25 mouse cellular contexts compared by ENCODE assay signal in genomic region chr1:92142793-92143192, GRCm38 (mm10). TPM values are rescaled to one million over a fixed set of nuclear protein-coding genes. Genes with fewer than 3 reads are reported as not detected.
A peak's percentile ranks its signal among the peaks of the same experiment; 100 is the strongest.
DNase-seq lines count a peak whose midpoint lies in the region; ATAC-seq and TF ChIP-seq lines count a peak whose summit lies in the region.
"Had no signal": no experiment of that assay in that cellular context is flagged by ENCODE, and none has a peak within 500 bp of the region (broad histone marks: within the 10 kb centered on the region; RNA-seq: fewer than 3 reads in every experiment).

No protein-coding gene starts in this region.

- 56% methylated on average over 4 of the region's 4 CpGs for WGBS in forebrain, embryonic 15.5 days
- WGBS in forebrain, embryonic 11.5 days, result 81% methylated on average over 4 of the region's 4 CpGs
- 56% methylated on average over 4 of the region's 4 CpGs for WGBS in hindbrain, embryonic 16.5 days
- WGBS in hindbrain, embryonic 12.5 days, result 73% methylated on average over 4 of the region's 4 CpGs
- 54% methylated on average over 4 of the region's 4 CpGs for WGBS in forebrain, postnatal 0 days
- WGBS in lung, adult 2 months, result 90% methylated on average over 4 of the region's 4 CpGs

- H3K27me3 ChIP-seq in forebrain, embryonic 15.5 days, result no peaks in the 10 kb centered on the region
- no peaks in the 10 kb centered on the region for H3K27me3 ChIP-seq in forebrain, embryonic 11.5 days (ENCODE audit: control insufficient read depth, insufficient read depth, low read length)
- no peaks in the 10 kb centered on the region for H3K27me3 ChIP-seq in hindbrain, embryonic 16.5 days (replicated peaks; ENCODE audit: control insufficient read depth, insufficient read depth, low read length)
- H3K27me3 ChIP-seq in hindbrain, embryonic 12.5 days, result no peaks in the 10 kb centered on the region
- no peaks in the 10 kb centered on the region for H3K27me3 ChIP-seq in forebrain, postnatal 0 days (ENCODE audit: insufficient read depth, low read length)
- H3K27me3 ChIP-seq: embryonic facial prominence, embryonic 13.5 days; heart, embryonic 12.5 days; heart, embryonic 15.5 days had no signal

- no peak overlapping the region for H3K4me3 ChIP-seq in forebrain, embryonic 15.5 days
- no peak overlapping the region for H3K4me3 ChIP-seq in forebrain, embryonic 11.5 days (ENCODE audit: low read depth, low read length)
- no peak overlapping the region for H3K4me3 ChIP-seq in hindbrain, embryonic 16.5 days (ENCODE audit: low read length)
- no peak overlapping the region for H3K4me3 ChIP-seq in hindbrain, embryonic 12.5 days
- no peak overlapping the region for H3K4me3 ChIP-seq in forebrain, postnatal 0 days (ENCODE audit: low read depth, low read length)
- H3K4me3 ChIP-seq in lung, adult 2 months (replicated peaks; ENCODE audit: extremely low read depth, low read depth, low read length), result no peak overlapping the region
- H3K4me3 ChIP-seq: embryonic facial prominence, embryonic 10.5 days; embryonic facial prominence, embryonic 13.5 days; erythroblast, embryonic 14.5 days; gastrocnemius, adult 2 months; heart, embryonic 12.5 days; heart, embryonic 15.5 days had no signal

- no peak for TF ChIP-seq CTCF in brain, embryonic 14.5 days (IDR thresholded peaks at IDR 0.05; ENCODE audit: borderline replicate concordance, extremely low read depth, insufficient read depth, insufficient read length)
- no peak for TF ChIP-seq CTCF in forebrain, postnatal 0 days (IDR thresholded peaks at IDR 0.05; ENCODE audit: low read depth)
- TF ChIP-seq CTCF in lung, adult 2 months (IDR thresholded peaks at IDR 0.05; ENCODE audit: insufficient read depth, low read length), result no peak

- peak; percentile 58; the same call in 1 of the 2 replicates for ATAC-seq in forebrain, embryonic 15.5 days (replicated peaks)
- no peak for ATAC-seq in forebrain, embryonic 11.5 days (replicated peaks; ENCODE audit: low FRiP score)
- 0 out of 2 replicates have a peak, but pooled peaks have one; percentile 55 for ATAC-seq in hindbrain, embryonic 16.5 days
- no peak for ATAC-seq in hindbrain, embryonic 12.5 days (ENCODE audit: low FRiP score)
- ATAC-seq in forebrain, postnatal 0 days, result peak; percentile 53; the same call in 1 of the 2 replicates
- ATAC-seq: activated CD4-positive, CD25-positive, alpha-beta regulatory T cell, adult 4 months; CD4-positive, CD25-positive, alpha-beta regulatory T cell, adult 4 months; intestine, postnatal 0 days had no signal

- DNase-seq in forebrain, embryonic 11.5 days (ENCODE audit: low spot score), result no peak
- DNase-seq in brain, embryonic 14.5 days (ENCODE audit: low read depth), result peak; percentile 32
- no peak for DNase-seq in forebrain, postnatal 0 days
- DNase-seq in lung, adult 2 months, result no peak
- DNase-seq: adrenal gland, adult 8-10 months; cerebellum, adult 11 months; cerebellum, adult 8-10 months; embryo, embryonic 11 days; gastrocnemius, adult 2 months; gastrocnemius, postnatal 14 days; heart, adult 18-20 months; heart, postnatal 10 days; heart, postnatal 36 days; kidney, adult 2 months had no signal

- no peak overlapping the region for H3K9ac ChIP-seq in forebrain, embryonic 15.5 days (replicated peaks)
- no peak overlapping the region for H3K9ac ChIP-seq in forebrain, embryonic 11.5 days (ENCODE audit: low read length)
- no peak overlapping the region for H3K9ac ChIP-seq in hindbrain, embryonic 16.5 days (ENCODE audit: low read depth, low read length)
- no peak overlapping the region for H3K9ac ChIP-seq in hindbrain, embryonic 12.5 days
- no peak overlapping the region for H3K9ac ChIP-seq in forebrain, postnatal 0 days
- H3K9ac ChIP-seq: embryonic facial prominence, embryonic 13.5 days; heart, embryonic 12.5 days; heart, embryonic 15.5 days had no signal

- H3K4me1 ChIP-seq in forebrain, embryonic 15.5 days, result peaks cover 30% of the 10 kb centered on the region
- H3K4me1 ChIP-seq in forebrain, embryonic 11.5 days (replicated peaks; ENCODE audit: control insufficient read depth, insufficient read depth, low read length), result no peaks in the 10 kb centered on the region; the same call in 1 of the 2 replicates
- peaks cover 6% of the 10 kb centered on the region for H3K4me1 ChIP-seq in hindbrain, embryonic 16.5 days (ENCODE audit: control insufficient read depth, insufficient read depth, low read depth, low read length)
- peaks cover 18% of the 10 kb centered on the region for H3K4me1 ChIP-seq in hindbrain, embryonic 12.5 days
- no peaks in the 10 kb centered on the region for H3K4me1 ChIP-seq in forebrain, postnatal 0 days (ENCODE audit: insufficient read depth)
- peaks cover 7% of the 10 kb centered on the region; the same call in 1 of the 2 replicates for H3K4me1 ChIP-seq in lung, adult 2 months (ENCODE audit: control insufficient read depth, insufficient read depth, low read length)

- H3K9me3 ChIP-seq in forebrain, embryonic 15.5 days, result no peaks in the 10 kb centered on the region
- no peaks in the 10 kb centered on the region for H3K9me3 ChIP-seq in forebrain, embryonic 11.5 days (ENCODE audit: control insufficient read depth, low read length)
- no peaks in the 10 kb centered on the region for H3K9me3 ChIP-seq in hindbrain, embryonic 16.5 days (ENCODE audit: control insufficient read depth, low read length)
- H3K9me3 ChIP-seq in hindbrain, embryonic 12.5 days (replicated peaks), result no peaks in the 10 kb centered on the region
- H3K9me3 ChIP-seq in forebrain, postnatal 0 days (ENCODE audit: low read length), result no peaks in the 10 kb centered on the region
- H3K9me3 ChIP-seq: embryonic facial prominence, embryonic 10.5 days; embryonic facial prominence, embryonic 13.5 days; heart, embryonic 12.5 days; heart, embryonic 15.5 days had no signal

- H3K4me2 ChIP-seq in forebrain, embryonic 15.5 days (replicated peaks), result no peak overlapping the region
- no peak overlapping the region for H3K4me2 ChIP-seq in forebrain, embryonic 11.5 days (ENCODE audit: low read depth, low read length, severe bottlenecking)
- no peak overlapping the region for H3K4me2 ChIP-seq in hindbrain, embryonic 16.5 days (ENCODE audit: low read length)
- H3K4me2 ChIP-seq in hindbrain, embryonic 12.5 days (replicated peaks), result no peak overlapping the region
- no peak overlapping the region for H3K4me2 ChIP-seq in forebrain, postnatal 0 days (ENCODE audit: low read depth)
- H3K4me2 ChIP-seq: embryonic facial prominence, embryonic 13.5 days; heart, embryonic 12.5 days; heart, embryonic 15.5 days had no signal

- H3K36me3 ChIP-seq in forebrain, embryonic 15.5 days, result peaks cover 6% of the 10 kb centered on the region; the same call in 1 of the 2 replicates
- no peaks in the 10 kb centered on the region for H3K36me3 ChIP-seq in forebrain, embryonic 11.5 days (ENCODE audit: control insufficient read depth, insufficient read depth, low read length)
- peaks cover 2% of the 10 kb centered on the region; the same call in 1 of the 2 replicates for H3K36me3 ChIP-seq in hindbrain, embryonic 16.5 days (ENCODE audit: control insufficient read depth, insufficient read depth, low read length)
- peaks cover 6% of the 10 kb centered on the region; the same call in 1 of the 2 replicates for H3K36me3 ChIP-seq in hindbrain, embryonic 12.5 days
- peaks cover 7% of the 10 kb centered on the region; the same call in 1 of the 2 replicates for H3K36me3 ChIP-seq in forebrain, postnatal 0 days (ENCODE audit: insufficient read depth)
- H3K36me3 ChIP-seq: heart, embryonic 15.5 days had no signal

- no peak for TF ChIP-seq POLR2A in brain, embryonic 14.5 days (IDR thresholded peaks at IDR 0.05; ENCODE audit: borderline replicate concordance, extremely low read depth, insufficient read depth, insufficient read length, poor library complexity, severe bottlenecking)
- no peak for TF ChIP-seq POLR2A in lung, adult 2 months (IDR thresholded peaks at IDR 0.05; ENCODE audit: borderline replicate concordance, extremely low read depth, low read depth, low read length)

- peak overlapping the region; percentile 29 for H3K27ac ChIP-seq in forebrain, embryonic 15.5 days (replicated peaks)
- no peak overlapping the region for H3K27ac ChIP-seq in forebrain, embryonic 11.5 days (ENCODE audit: low read depth, low read length)
- H3K27ac ChIP-seq in hindbrain, embryonic 16.5 days (ENCODE audit: low read depth, low read length), result no peak overlapping the region
- no peak overlapping the region for H3K27ac ChIP-seq in hindbrain, embryonic 12.5 days
- no peak overlapping the region for H3K27ac ChIP-seq in forebrain, postnatal 0 days (ENCODE audit: low read depth, low read length)
- H3K27ac ChIP-seq: embryonic facial prominence, embryonic 10.5 days; embryonic facial prominence, embryonic 13.5 days; gastrocnemius, adult 2 months; heart, embryonic 15.5 days had no signal

RNA-seq across cellular contexts. Expression of gene Hdac4, which starts 52.7 kb away (rescaled TPM):
- polyA plus RNA-seq in forebrain, embryonic 15.5 days (2015; fragmentation: Nextera tagmentation; extraction: Ambion mirVana), result 31.9 and 32.2 TPM in 2 replicates
- polyA plus RNA-seq in forebrain, embryonic 11.5 days (2014; fragmentation: Nextera tagmentation; extraction: Ambion mirVana), result 29.6 and 31.9 TPM in 2 replicates
- 26.9 and 27.6 TPM in 2 replicates for polyA plus RNA-seq in hindbrain, embryonic 16.5 days (2015; fragmentation: Nextera tagmentation; extraction: Ambion mirVana)
- 22.8 and 25.5 TPM in 2 replicates for polyA plus RNA-seq in hindbrain, embryonic 12.5 days (2016; fragmentation: Nextera tagmentation; extraction: Ambion mirVana)
- 17.4 and 21.8 TPM in 2 replicates for polyA plus RNA-seq in brain, embryonic 14.5 days (2012; rRNA removed)
- 39.7 and 57.0 TPM in 2 replicates for total RNA-seq in forebrain, postnatal 0 days (2014; rRNA removed)
- polyA plus RNA-seq in forebrain, postnatal 0 days (2015; fragmentation: Nextera tagmentation; extraction: Ambion mirVana), result 11.2 and 21.3 TPM in 2 replicates
- polyA plus RNA-seq in lung, adult 2 months (2012; rRNA removed), result 22.6 and 26.2 TPM in 2 replicates

Comparison
In these comparisons a context has a peak if more than half of its experiments do, and no peak if none do; other contexts are left out.
1. ATAC-seq: peak in forebrain, embryonic 15.5 days (single experiment), hindbrain, embryonic 16.5 days (single experiment) and forebrain, postnatal 0 days (single experiment); none in forebrain, embryonic 11.5 days (single experiment) and hindbrain, embryonic 12.5 days (single experiment).